Mouse (Mus musculus) liver, embryonic 14.5 days (tissue): ENCODE measurements at regions not wholly inside any gene's neighbourhood (a gene's known extent, or its start where the extent isn't known, plus 50 kb on each side); places are given as distances from the start of the nearest gene placed in this dataset.

Experiments used
- CTCF ChIP-seq: IDR thresholded peaks from 2 replicates; pipeline ENCODE4 v1.5.1; 2016; ENCODE audit warnings: antibody characterized with exemption, low read depth, control low read depth
- EP300 ChIP-seq: IDR thresholded peaks from 2 replicates; pipeline ENCODE4 v1.6.1; 2016; ENCODE audit warnings: antibody characterized with exemption, low read depth

DNA sequence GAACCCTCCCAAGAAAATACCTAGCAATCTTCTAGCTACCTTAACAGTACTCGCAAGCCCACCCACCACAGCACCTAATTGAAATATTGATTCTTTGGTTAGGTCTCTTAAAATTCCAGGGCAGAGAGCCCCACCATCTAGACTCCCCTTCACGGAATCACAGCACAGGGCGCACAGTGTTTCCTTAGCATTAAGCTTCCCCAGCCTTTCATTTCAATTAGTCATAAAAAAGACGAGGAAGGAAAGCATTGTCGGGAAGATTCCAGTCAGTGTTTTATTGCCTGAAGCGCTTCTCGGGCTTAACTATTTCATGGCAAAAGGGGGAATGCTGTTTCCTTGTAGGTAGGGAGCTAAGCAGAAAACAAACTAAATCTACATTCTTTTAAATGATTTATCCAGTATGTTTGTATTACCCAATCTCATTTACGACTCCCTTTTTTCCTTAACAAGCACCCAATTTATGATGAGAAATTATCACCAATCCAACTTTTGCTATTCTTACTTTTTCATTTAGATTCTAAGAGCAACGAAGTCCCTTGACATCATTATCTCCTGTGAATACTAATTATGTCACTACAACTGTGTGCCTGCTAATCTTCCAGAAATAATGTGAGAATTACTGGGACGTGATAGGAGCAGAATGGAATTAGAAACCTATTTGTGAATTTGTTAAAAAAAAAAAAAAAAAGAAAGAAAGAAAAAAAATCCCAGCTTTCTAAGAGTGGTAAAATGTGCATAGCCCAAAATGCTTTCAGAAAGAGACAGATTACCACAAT is 312.6 kb downstream of the Qdpr start:
- TF ChIP-seq CTCF (no peak), EP300 (no peak)
